Mouse (Mus musculus): ENCODE data around the gene Olfm3.

Gene Olfm3

GRCm38 (mm10) chr3:115064901-115065300 is 161.0 kb downstream of the Olfm3 start:
- in situ Hi-C loops (cut with MboI, MseI), result no loop called here

- in situ Hi-C loops (cut with MboI, MseI), result no loop called here
These were observed 176.7 kb downstream of the Olfm3 start for GRCm38 (mm10) chr3:115080428-115081181.

GRCm38 (mm10) chr3:115081371-115081770 is 177.5 kb downstream of the Olfm3 start:
- in situ Hi-C loops (cut with MboI, MseI), result no loop called here

- in situ Hi-C loops (cut with MboI, MseI), result no loop called here
These were observed 179.1 kb downstream of the Olfm3 start for GRCm38 (mm10) chr3:115082947-115083346.

- in situ Hi-C loops (cut with MboI, MseI), result no loop called here
These were observed 184.4 kb downstream of the Olfm3 start for GRCm38 (mm10) chr3:115088281-115088680.

- in situ Hi-C loops (cut with MboI, MseI), result no loop called here
These were observed 186.8 kb downstream of the Olfm3 start for GRCm38 (mm10) chr3:115090670-115091069.

GRCm38 (mm10) chr3:115095496-115095895 is 191.6 kb downstream of the Olfm3 start:
- in situ Hi-C loops (cut with MboI, MseI), result no loop called here

GRCm38 (mm10) chr3:115099590-115099989 is 195.7 kb downstream of the Olfm3 start:
- in situ Hi-C loops (cut with MboI, MseI), result no loop called here

- in situ Hi-C loops (cut with MboI, MseI), result no loop called here
These were observed 200.4 kb downstream of the Olfm3 start for GRCm38 (mm10) chr3:115104155-115104801.

- in situ Hi-C loops (cut with MboI, MseI), result no loop called here
These were observed 201.1 kb downstream of the Olfm3 start for GRCm38 (mm10) chr3:115104802-115105493.

- in situ Hi-C loops (cut with MboI, MseI), result loop anchor here in 1 of 2 experiments (25.0 kb wide), 1 partner anchor 583 kb away; no protein-coding TSS in a partner anchor
These were observed 241.8 kb downstream of the Olfm3 start for GRCm38 (mm10) chr3:115145722-115146121.

GRCm38 (mm10) chr3:115146244-115146643 is 242.4 kb downstream of the Olfm3 start:
- in situ Hi-C loops (cut with MboI, MseI), result loop anchor here in 1 of 2 experiments (25.0 kb wide), 1 partner anchor 584 kb away; no protein-coding TSS in a partner anchor

GRCm38 (mm10) chr3:115158903-115159473 is 255.1 kb downstream of the Olfm3 start:
- in situ Hi-C loops (cut with MboI, MseI), result loop anchor here in 1 of 2 experiments (25.0 kb wide), 1 partner anchor 1628 kb away; no protein-coding TSS in a partner anchor

- in situ Hi-C loops (cut with MboI, MseI), result loop anchor here in 1 of 2 experiments (25.0 kb wide), 1 partner anchor 1613 kb away; no protein-coding TSS in a partner anchor
These were observed 270.7 kb downstream of the Olfm3 start for GRCm38 (mm10) chr3:115174625-115175024.
